Mouse (Mus musculus) ES-Bruce4 (cell line): ENCODE measurements around the gene Wdr70. TPM values are rescaled to one million over a fixed set of nuclear protein-coding genes. Genes with fewer than 3 reads are reported as not detected.

Experiments used
- H3K27ac ChIP-seq: 2 replicates; pipeline ENCODE4 v1.5.1; 2012; ENCODE audit warnings: low read length, inconsistent platforms; ENCODE audit not compliant: insufficient read depth
- H3K27me3 ChIP-seq: 2 replicates; pipeline ENCODE4 v1.6.1; 2012; ENCODE audit warnings: mild to moderate bottlenecking, low read length, inconsistent platforms; ENCODE audit not compliant: control insufficient read depth, poor library complexity, insufficient read depth, severe bottlenecking
- H3K36me3 ChIP-seq: 2 replicates; pipeline ENCODE4 v1.6.1; 2012; ENCODE audit warnings: inconsistent platforms, mild to moderate bottlenecking, low read length, moderate library complexity; ENCODE audit not compliant: control insufficient read depth, poor library complexity, insufficient read depth, severe bottlenecking
- H3K4me1 ChIP-seq: one replicate; pipeline ENCODE4 v1.8.1; 2011; ENCODE audit warnings: low read length; ENCODE audit not compliant: control insufficient read depth, insufficient read depth
- H3K4me3 ChIP-seq: 2 replicates; pipeline ENCODE4 v1.5.1; 2011; ENCODE audit warnings: low read depth, mild to moderate bottlenecking, low read length
- H3K9ac ChIP-seq: 2 replicates; pipeline ENCODE4 v1.6.1; 2012; ENCODE audit warnings: low read depth, mild to moderate bottlenecking, inconsistent platforms; ENCODE audit not compliant: poor library complexity, severe bottlenecking
- H3K9me3 ChIP-seq: replicated peaks from 2 replicates; pipeline ENCODE4 v1.6.1; 2012; ENCODE audit warnings: mild to moderate bottlenecking, low read length, inconsistent platforms; ENCODE audit not compliant: control insufficient read depth, poor library complexity, insufficient read depth, severe bottlenecking
- CTCF ChIP-seq: IDR thresholded peaks from one replicate; pipeline ENCODE4 v1.8.1; 2011; ENCODE audit warnings: low read depth, low read length
- EP300 ChIP-seq: IDR thresholded peaks from 2 replicates; pipeline ENCODE4 v1.6.1; 2011; ENCODE audit warnings: low read depth, low read length; ENCODE audit not compliant: insufficient read depth
- POLR2A ChIP-seq: IDR thresholded peaks from one replicate; pipeline ENCODE4 v1.8.1; 2011; ENCODE audit warnings: low read length; ENCODE audit not compliant: insufficient read depth
- polyA plus RNA-seq: library from polyadenylated mRNA; stranded (reverse); fragments of >200 nt; gene quantifications from 2 replicates; pipeline ENCODE4 v1.2.4, GENCODE M21; 2011; ENCODE audit warnings: low read depth; ENCODE audit not compliant: missing spikeins, insufficient read depth, insufficient read length

The Wdr70 gene
- polyA plus RNA-seq, 1 experiment = 65.5 TPM

DNA sequence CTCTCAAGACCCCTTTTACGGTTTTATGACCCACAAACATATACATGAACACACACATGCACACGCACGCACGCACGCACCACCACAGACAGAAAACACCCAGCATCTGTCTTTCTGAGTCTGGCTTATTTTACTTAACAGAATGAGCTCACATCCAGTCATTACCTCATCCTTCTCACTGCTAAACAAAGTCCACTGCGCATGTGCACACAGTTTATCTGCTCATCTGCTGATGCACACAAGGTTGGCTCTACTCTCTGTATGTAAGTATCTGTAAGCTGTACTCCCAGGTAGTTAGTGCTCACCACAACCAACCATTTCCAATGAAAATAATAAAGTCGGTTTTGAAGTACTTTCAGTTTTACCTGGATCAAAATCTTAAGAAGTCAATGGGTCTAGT lies 148.4 kb downstream of the Wdr70 start:
- no peak overlapping the region for H3K9ac ChIP-seq
- no peaks in the 10 kb centered on the region for H3K4me1 ChIP-seq
- no peak for TF ChIP-seq POLR2A
- no peak for TF ChIP-seq CTCF
- TF ChIP-seq EP300 = no peak
- H3K9me3 ChIP-seq = no peaks in the 10 kb centered on the region
- H3K27ac ChIP-seq = no peak overlapping the region
- no peaks in the 10 kb centered on the region for H3K36me3 ChIP-seq
- no peaks in the 10 kb centered on the region for H3K27me3 ChIP-seq
- H3K4me3 ChIP-seq = no peak overlapping the region

DNA sequence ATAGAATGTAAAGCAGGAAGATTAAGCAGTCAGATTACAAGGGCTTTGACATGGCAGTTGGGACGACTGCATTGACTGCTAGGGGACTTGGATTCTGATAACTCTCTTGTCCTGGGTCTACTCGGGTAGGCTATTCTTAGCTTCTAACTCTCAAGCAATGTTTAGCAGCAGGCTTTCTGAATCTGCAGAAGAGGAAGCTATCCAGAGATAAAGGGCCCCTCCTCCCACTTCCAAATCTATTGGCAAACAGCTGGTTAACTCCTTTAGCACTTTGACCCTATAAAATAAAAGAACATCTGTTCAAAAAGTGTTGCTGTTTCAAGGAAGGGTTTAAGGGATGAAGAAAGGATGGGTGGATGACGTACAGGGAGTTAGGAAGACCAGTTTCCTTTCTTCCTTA lies 157.3 kb downstream of the Wdr70 start:
- H3K4me3 ChIP-seq = no peak overlapping the region
- no peaks in the 10 kb centered on the region for H3K27me3 ChIP-seq
- no peaks in the 10 kb centered on the region for H3K36me3 ChIP-seq
- no peaks in the 10 kb centered on the region for H3K9me3 ChIP-seq
- H3K4me1 ChIP-seq = no peaks in the 10 kb centered on the region
- no peak overlapping the region for H3K9ac ChIP-seq
- TF ChIP-seq POLR2A (no peak), EP300 (no peak), CTCF (no peak)
- no peak overlapping the region for H3K27ac ChIP-seq

DNA sequence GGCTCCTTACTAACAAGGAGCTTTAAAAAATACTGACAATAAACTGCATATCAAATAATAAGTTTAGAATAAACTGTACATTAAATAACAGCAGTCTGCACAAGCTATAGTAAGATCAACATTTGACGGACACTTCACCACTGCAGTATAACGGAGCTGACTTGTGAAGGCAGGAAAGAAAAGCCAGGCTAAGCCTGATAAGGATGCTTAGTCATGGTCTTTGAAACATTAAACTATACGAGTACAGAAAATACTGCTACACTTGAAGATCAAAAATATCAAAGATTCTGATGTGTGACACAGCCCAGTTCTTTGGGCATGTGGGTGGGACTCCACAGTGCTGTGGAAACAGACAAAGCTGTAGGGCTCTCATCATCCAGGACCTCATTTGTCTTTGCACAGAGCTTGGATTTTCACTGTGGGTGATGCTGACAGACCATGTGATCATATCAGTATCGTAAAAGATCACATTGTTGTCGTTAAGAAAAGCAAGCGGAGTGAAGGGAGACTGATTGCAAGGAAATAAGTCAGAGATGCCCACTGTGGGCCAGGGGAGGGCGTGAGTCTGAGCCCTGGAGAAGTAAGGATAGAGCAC lies 163.3 kb downstream of the Wdr70 start:
- Histone ChIP-seq H3K4me1 (no peaks in the 10 kb centered on the region), H3K27ac (no peak overlapping the region), H3K27me3 (no peaks in the 10 kb centered on the region), H3K4me3 (no peak overlapping the region), H3K36me3 (no peaks in the 10 kb centered on the region), H3K9ac (no peak overlapping the region), H3K9me3 (no peaks in the 10 kb centered on the region)
- TF ChIP-seq POLR2A (no peak), CTCF (no peak), EP300 (no peak)

DNA sequence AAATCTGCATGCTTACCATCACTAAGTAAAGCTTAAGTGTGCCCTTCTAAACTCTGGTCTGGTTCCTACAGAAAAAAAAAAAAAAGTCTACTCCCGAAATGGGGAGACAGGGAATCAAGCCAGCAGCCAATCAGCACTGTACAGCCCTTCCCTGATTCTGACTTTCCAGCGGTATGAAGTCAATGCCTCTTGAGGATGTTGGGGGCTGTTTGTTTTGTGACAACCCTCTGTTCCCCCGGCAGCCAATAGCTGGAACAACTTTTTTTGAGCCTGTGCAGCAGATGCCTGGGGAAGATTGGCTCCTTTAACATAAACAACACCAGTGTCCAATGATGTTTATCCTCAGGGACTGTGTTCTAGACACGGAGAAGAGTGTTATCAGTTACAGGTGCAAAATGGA lies 164.4 kb downstream of the Wdr70 start:
- Histone ChIP-seq H3K27ac (no peak overlapping the region), H3K36me3 (no peaks in the 10 kb centered on the region), H3K4me3 (no peak overlapping the region), H3K9ac (no peak overlapping the region), H3K9me3 (no peaks in the 10 kb centered on the region), H3K4me1 (no peaks in the 10 kb centered on the region), H3K27me3 (no peaks in the 10 kb centered on the region)
- TF ChIP-seq EP300 (no peak), CTCF (no peak), POLR2A (no peak)

DNA sequence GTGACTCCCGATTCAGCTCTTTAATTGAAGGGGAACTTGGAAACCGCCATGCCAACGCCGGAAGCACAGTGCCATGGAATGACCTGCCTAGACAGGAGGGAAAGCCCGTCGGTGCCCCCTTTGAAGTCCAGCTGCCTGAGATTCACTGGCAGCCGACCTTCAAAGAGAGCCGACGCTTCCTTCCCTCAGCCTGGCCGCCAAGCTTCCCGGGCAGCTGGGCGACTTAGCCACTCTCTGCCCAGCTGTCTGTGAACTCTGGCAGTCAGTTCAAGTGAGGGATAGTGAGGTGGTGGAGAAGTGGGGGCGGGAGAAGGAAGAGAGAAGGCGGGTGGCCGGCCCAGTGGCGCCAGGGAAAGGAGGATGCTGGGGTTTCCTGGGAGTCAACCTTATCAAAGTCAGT lies 164.9 kb downstream of the Wdr70 start:
- Histone ChIP-seq H3K9ac (no peak overlapping the region), H3K27me3 (no peaks in the 10 kb centered on the region), H3K36me3 (no peaks in the 10 kb centered on the region), H3K4me1 (no peaks in the 10 kb centered on the region), H3K27ac (no peak overlapping the region), H3K9me3 (no peaks in the 10 kb centered on the region), H3K4me3 (no peak overlapping the region)
- TF ChIP-seq POLR2A (no peak), CTCF (no peak), EP300 (no peak)

DNA sequence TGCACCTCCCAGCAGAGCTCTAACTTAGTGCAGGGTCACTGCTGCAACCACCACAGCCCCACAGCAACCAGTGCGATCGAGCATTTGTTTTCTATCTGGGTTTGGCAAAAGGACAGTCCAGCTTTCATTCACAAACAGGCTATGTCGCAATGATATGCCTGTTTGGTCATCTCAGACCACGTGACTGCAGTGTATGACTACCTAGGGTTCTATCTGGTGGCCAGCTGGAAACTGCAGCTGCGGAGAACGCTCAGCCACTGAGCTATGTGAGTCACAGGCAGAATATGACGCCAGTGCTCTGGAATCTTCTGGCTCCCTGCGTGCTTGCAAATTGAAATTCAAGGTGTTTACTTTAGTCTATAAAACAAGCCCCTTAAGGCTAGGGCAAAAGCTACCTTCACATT lies 167.4 kb downstream of the Wdr70 start:
- Histone ChIP-seq H3K9me3 (no peaks in the 10 kb centered on the region), H3K27me3 (no peaks in the 10 kb centered on the region), H3K4me1 (no peaks in the 10 kb centered on the region), H3K27ac (no peak overlapping the region), H3K36me3 (no peaks in the 10 kb centered on the region), H3K9ac (no peak overlapping the region), H3K4me3 (no peak overlapping the region)
- no peak for TF ChIP-seq CTCF
- TF ChIP-seq POLR2A = no peak
- no peak for TF ChIP-seq EP300
